ENCODE assay signal across 8 mouse cellular contexts in the genomic region with DNA sequence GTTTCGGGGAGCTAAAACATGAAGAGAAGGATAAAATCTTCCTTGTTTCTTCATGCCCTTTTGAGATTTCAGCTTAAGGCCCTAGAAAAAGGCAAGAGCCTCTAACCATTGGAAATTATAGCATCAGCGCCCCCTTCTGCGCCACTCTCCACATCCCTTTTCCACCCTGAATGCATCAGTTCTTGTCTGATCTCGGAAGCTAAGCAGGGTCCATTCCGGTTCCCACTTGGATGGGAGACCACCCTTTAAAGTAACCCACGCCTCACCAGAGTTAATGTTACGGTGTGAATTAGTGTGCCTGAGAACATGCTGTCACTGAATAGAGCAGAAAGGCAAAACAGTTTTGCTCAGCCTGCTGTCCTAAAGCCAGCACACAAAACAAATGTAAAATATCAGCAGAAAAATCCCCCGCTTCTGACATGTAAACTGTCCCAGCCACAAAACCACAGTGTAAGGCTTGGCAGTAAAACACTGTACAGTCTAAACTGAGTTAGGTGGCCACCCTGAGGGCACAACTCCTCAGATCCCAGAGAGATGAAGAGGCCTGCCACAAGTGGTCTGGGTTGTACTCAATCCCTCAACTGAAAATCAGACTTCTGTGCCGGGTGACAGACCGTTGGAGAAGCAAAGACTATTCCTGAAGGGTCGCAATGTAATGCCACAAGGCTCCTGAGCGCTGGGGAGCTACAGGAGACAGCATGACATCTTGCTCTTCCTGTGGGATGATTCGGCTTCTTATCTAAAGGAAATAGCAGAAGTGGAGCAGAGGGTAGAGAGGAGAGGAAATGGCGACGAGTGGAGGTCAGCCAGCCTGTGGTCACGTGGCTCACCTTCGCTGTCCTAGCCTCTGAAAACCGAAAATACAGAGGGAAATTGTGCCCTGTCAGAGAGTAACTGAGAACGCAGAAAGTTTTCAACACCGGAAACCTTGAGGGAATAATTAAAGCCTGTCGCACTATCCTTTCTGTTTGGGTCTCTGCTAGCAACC.
DNase-seq lines count a peak whose midpoint lies in the region; ATAC-seq and TF ChIP-seq lines count a peak whose summit lies in the region.

No protein-coding gene starts in this region.

- no peak overlapping the region for H3K4me2 ChIP-seq in forebrain, embryonic 14.5 days (ENCODE audit: low read length)
- no peak overlapping the region for H3K4me2 ChIP-seq in forebrain, embryonic 12.5 days
- H3K4me2 ChIP-seq in heart, embryonic 14.5 days (ENCODE audit: low read length), result peak overlapping the region; percentile 47
- H3K4me2 ChIP-seq in midbrain, postnatal 0 days (ENCODE audit: low read depth, low read length, poor library complexity, severe bottlenecking), result no peak overlapping the region

- H3K27ac ChIP-seq in forebrain, embryonic 14.5 days (ENCODE audit: low read depth, low read length), result no peak overlapping the region
- no peak overlapping the region for H3K27ac ChIP-seq in forebrain, embryonic 12.5 days
- H3K27ac ChIP-seq in heart, embryonic 14.5 days (replicated peaks in 1 of 2; ENCODE audit: control insufficient read depth in 1 of 2, insufficient read depth in 1 of 2, low read depth in 2 of 2, low read length in 2 of 2), result peak overlapping the region; percentile 63 to 69
- H3K27ac ChIP-seq in limb, embryonic 10.5 days, result peak overlapping the region; percentile 37; the same call in 1 of the 2 replicates
- H3K27ac ChIP-seq in midbrain, postnatal 0 days (ENCODE audit: low read depth, low read length), result no peak overlapping the region

- H3ac ChIP-seq in C2C12 (ENCODE audit: control insufficient read depth, insufficient read length, low read depth), result no peak overlapping the region

- peak; percentile 20 for DNase-seq in forebrain, embryonic 14.5 days (ENCODE audit: low spot score)
- peak; percentile 11 for DNase-seq in c-Kit-positive CD71-positive TER-119-negative erythroid progenitor cells, embryonic 14.5 days (ENCODE audit: low read depth)
- peak; percentile 37 for DNase-seq in limb, embryonic 10.5 days (ENCODE audit: low spot score)
- DNase-seq in midbrain, postnatal 0 days (ENCODE audit: low spot score), result peak; percentile 39
- no peak for DNase-seq in urinary bladder, adult 2 months (ENCODE audit: low spot score)

- ATAC-seq in forebrain, embryonic 14.5 days, result no peak
- ATAC-seq in forebrain, embryonic 12.5 days (ENCODE audit: low FRiP score), result no peak
- ATAC-seq in heart, embryonic 14.5 days (ENCODE audit: insufficient number of reproducible peaks, insufficient read depth, low FRiP score, low read depth), result peak; percentile 81; the same call in 1 of the 2 replicates
- ATAC-seq in midbrain, postnatal 0 days (ENCODE audit: low FRiP score), result 0 out of 2 replicates have a peak, but pooled peaks have one; percentile 41

- H3K4me3 ChIP-seq in forebrain, embryonic 14.5 days (ENCODE audit: low read depth, low read length), result no peak overlapping the region
- no peak overlapping the region for H3K4me3 ChIP-seq in forebrain, embryonic 12.5 days (replicated peaks)
- H3K4me3 ChIP-seq in C2C12 (ENCODE audit: insufficient read depth, poor library complexity, severe bottlenecking), result no peak overlapping the region
- H3K4me3 ChIP-seq in heart, embryonic 14.5 days (ENCODE audit: control insufficient read depth in 1 of 2, insufficient read depth in 1 of 2, low read depth in 1 of 2, low read length in 2 of 2), result no peak overlapping the region
- no peak overlapping the region for H3K4me3 ChIP-seq in limb, embryonic 10.5 days
- no peak overlapping the region for H3K4me3 ChIP-seq in midbrain, postnatal 0 days (ENCODE audit: low read depth, low read length)

- H3K9ac ChIP-seq in forebrain, embryonic 14.5 days (ENCODE audit: low read length), result no peak overlapping the region
- no peak overlapping the region for H3K9ac ChIP-seq in forebrain, embryonic 12.5 days
- H3K9ac ChIP-seq in heart, embryonic 14.5 days (ENCODE audit: low read length), result no peak overlapping the region
- H3K9ac ChIP-seq in midbrain, postnatal 0 days (replicated peaks; ENCODE audit: low read length, poor library complexity, severe bottlenecking), result no peak overlapping the region

- TF ChIP-seq CTCF in C2C12 (IDR thresholded peaks at IDR 0.05; ENCODE audit: control insufficient read depth, insufficient read depth, insufficient read length), result no peak
- peak; percentile 58 for TF ChIP-seq CTCF in midbrain, postnatal 0 days (IDR thresholded peaks at IDR 0.05)

- no peaks in the 10 kb centered on the region for H3K79me2 ChIP-seq in C2C12 (ENCODE audit: control insufficient read depth, insufficient read depth)

- H3K4me1 ChIP-seq in forebrain, embryonic 14.5 days (ENCODE audit: control insufficient read depth, insufficient read depth, low read length), result no peaks in the 10 kb centered on the region
- no peaks in the 10 kb centered on the region for H3K4me1 ChIP-seq in forebrain, embryonic 12.5 days
- peaks cover 4% of the 10 kb centered on the region in 2 experiments; a peak in 1 of 4 replicates for H3K4me1 ChIP-seq in heart, embryonic 14.5 days (ENCODE audit: control insufficient read depth in 2 of 2, insufficient read depth in 2 of 2, low read length in 2 of 2)
- H3K4me1 ChIP-seq in limb, embryonic 10.5 days, result peaks cover 20% of the 10 kb centered on the region
- H3K4me1 ChIP-seq in midbrain, postnatal 0 days (ENCODE audit: insufficient read depth, low read length), result no peaks in the 10 kb centered on the region

- WGBS in forebrain, embryonic 14.5 days, result 77% methylated on average over 21 of the region's 21 CpGs
- WGBS in forebrain, embryonic 12.5 days, result 71% methylated on average over 21 of the region's 21 CpGs
- 42% methylated on average over 21 of the region's 21 CpGs for WGBS in heart, embryonic 14.5 days
- 63% methylated on average over 21 of the region's 21 CpGs for WGBS in limb, embryonic 10.5 days
- 72% methylated on average over 21 of the region's 21 CpGs for WGBS in midbrain, postnatal 0 days

- no peaks in the 10 kb centered on the region for H3K27me3 ChIP-seq in forebrain, embryonic 14.5 days (replicated peaks; ENCODE audit: control insufficient read depth, insufficient read depth, low read length)
- no peaks in the 10 kb centered on the region for H3K27me3 ChIP-seq in forebrain, embryonic 12.5 days
- H3K27me3 ChIP-seq in C2C12 (ENCODE audit: control insufficient read depth, insufficient read depth, insufficient read length), result no peaks in the 10 kb centered on the region
- H3K27me3 ChIP-seq in heart, embryonic 14.5 days (ENCODE audit: control insufficient read depth, insufficient read depth, low read length), result no peaks in the 10 kb centered on the region
- no peaks in the 10 kb centered on the region for H3K27me3 ChIP-seq in limb, embryonic 10.5 days (ENCODE audit: low read depth, poor library complexity, severe bottlenecking)
- no peaks in the 10 kb centered on the region for H3K27me3 ChIP-seq in midbrain, postnatal 0 days (ENCODE audit: insufficient read depth, low read length)

- H3K79me3 ChIP-seq in C2C12 (ENCODE audit: low read depth), result no peaks in the 10 kb centered on the region

- H3K36me3 ChIP-seq in forebrain, embryonic 14.5 days (ENCODE audit: control insufficient read depth, insufficient read depth, low read length), result no peaks in the 10 kb centered on the region
- no peaks in the 10 kb centered on the region for H3K36me3 ChIP-seq in forebrain, embryonic 12.5 days (replicated peaks)
- H3K36me3 ChIP-seq in C2C12 (ENCODE audit: control insufficient read depth, insufficient read depth), result no peaks in the 10 kb centered on the region
- H3K36me3 ChIP-seq in heart, embryonic 14.5 days (ENCODE audit: control insufficient read depth, insufficient read depth, low read length), result no peaks in the 10 kb centered on the region
- no peaks in the 10 kb centered on the region for H3K36me3 ChIP-seq in limb, embryonic 10.5 days
- no peaks in the 10 kb centered on the region for H3K36me3 ChIP-seq in midbrain, postnatal 0 days (ENCODE audit: insufficient read depth, low read length)

- no peaks in the 10 kb centered on the region for H3K9me3 ChIP-seq in forebrain, embryonic 14.5 days (replicated peaks; ENCODE audit: control insufficient read depth, low read length)
- H3K9me3 ChIP-seq in forebrain, embryonic 12.5 days, result no peaks in the 10 kb centered on the region
- no peaks in the 10 kb centered on the region for H3K9me3 ChIP-seq in heart, embryonic 14.5 days (ENCODE audit: control insufficient read depth, low read length)
- H3K9me3 ChIP-seq in limb, embryonic 10.5 days (replicated peaks), result no peaks in the 10 kb centered on the region
- no peaks in the 10 kb centered on the region for H3K9me3 ChIP-seq in midbrain, postnatal 0 days (ENCODE audit: low read length)

TF ChIP-seq in C2C12, 6 proteins besides CTCF, POLR2A, EP300 and RAD21:
- TF ChIP-seq USF1 (IDR thresholded peaks at IDR 0.05; ENCODE audit: low read depth), result peak; percentile 46
- TF ChIP-seq FOSL1 (IDR thresholded peaks at IDR 0.05; ENCODE audit: insufficient read depth, low read length, poor library complexity, severe bottlenecking), result no peak

Comparison
In these comparisons a context has a peak if more than half of its experiments do, and no peak if none do; other contexts are left out.
1. ATAC-seq: peak in heart, embryonic 14.5 days (single experiment) and midbrain, postnatal 0 days (single experiment); none in forebrain, embryonic 14.5 days (single experiment) and forebrain, embryonic 12.5 days (single experiment).
2. H3K27ac ChIP-seq: peak in heart, embryonic 14.5 days (2 of 2) and limb, embryonic 10.5 days (single experiment); none in forebrain, embryonic 14.5 days (single experiment), forebrain, embryonic 12.5 days (single experiment) and midbrain, postnatal 0 days (single experiment).